ENCODE assay signal across 8 mouse cellular contexts in genomic region chr7:4792278-4793212, GRCm38 (mm10). TPM values are rescaled to one million over a fixed set of nuclear protein-coding genes. Genes with fewer than 3 reads are reported as not detected.
DNase-seq lines count a peak whose midpoint lies in the region; ATAC-seq and TF ChIP-seq lines count a peak whose summit lies in the region.

TSS of gene Rpl28 (plus strand) at chr7:4792874.

- peak; percentile 90 for ATAC-seq in Patski
- peak; percentile 90 for ATAC-seq in hindbrain, embryonic 14.5 days (ENCODE audit: low FRiP score)

- H3K9me3 ChIP-seq in hindbrain, embryonic 14.5 days (ENCODE audit: control insufficient read depth, low read length): no peaks in the 10 kb centered on the region

- H3K27ac ChIP-seq in hindbrain, embryonic 14.5 days: peak within 1 kb of the TSS; percentile 92

- in situ Hi-C loops in Patski (cut with MboI; ENCODE audit: low pct_unique_long_range_greater_than_20kb): loop anchor here (10.0 kb wide), 1 partner anchor 58 kb away; no protein-coding TSS in a partner anchor

- H3K4me1 ChIP-seq in hindbrain, embryonic 14.5 days (replicated peaks; ENCODE audit: control insufficient read depth, insufficient read depth, low read length): peaks cover 16% of the 10 kb centered on the region

- H3K9ac ChIP-seq in hindbrain, embryonic 14.5 days: peak within 1 kb of the TSS; percentile 96

- H3K27me3 ChIP-seq in Patski: no peaks in the 10 kb centered on the region
- 0 out of 2 replicates have a peak, but pooled peaks cover 8% of the 10 kb centered on the region for H3K27me3 ChIP-seq in hindbrain, embryonic 14.5 days (ENCODE audit: control insufficient read depth, insufficient read depth, low read length)

- peak; percentile 85 for DNase-seq in Patski (ENCODE audit: low read depth, low spot score)
- peak; percentile 95 to 96 for DNase-seq in cerebellum, postnatal 14 days
- peak; percentile 88 to 92 for DNase-seq in frontal cortex, postnatal 25 days (ENCODE audit: low spot score in 2 of 2)
- peak; percentile 96 for DNase-seq in hindbrain, embryonic 14.5 days (ENCODE audit: low spot score)
- peak; percentile 94 to 95 for DNase-seq in layer of hippocampus, postnatal 36 days
- DNase-seq in lung, postnatal 36 days: peak; percentile 97
- DNase-seq in retina, postnatal 1 day: peak; percentile 98
- peak; percentile 84 to 94 for DNase-seq in urinary bladder, adult 18-20 months (ENCODE audit: low spot score in 2 of 2)

- peak within 1 kb of the TSS; percentile 90 for H3K4me3 ChIP-seq in hindbrain, embryonic 14.5 days (replicated peaks; ENCODE audit: low read length)

- no peak for TF ChIP-seq CTCF in Patski (IDR thresholded peaks at IDR 0.05)

- peaks cover 38% of the 10 kb centered on the region for H3K36me3 ChIP-seq in hindbrain, embryonic 14.5 days (replicated peaks; ENCODE audit: control insufficient read depth, insufficient read depth)

- peak within 1 kb of the TSS; percentile 76 for H3K4me2 ChIP-seq in hindbrain, embryonic 14.5 days (replicated peaks)

- CTCF ChIA-PET in Patski (lab: Charles Lee): interaction anchor here (0.9 kb wide), 1 partner anchor 168 kb away, joined by 3 read pairs; no protein-coding TSS in a partner anchor

- WGBS in hindbrain, embryonic 14.5 days: 1% methylated on average over 54 of the region's 54 CpGs

- POLR2A ChIA-PET in Patski (lab: Charles Lee): interaction anchor here (0.6 to 1.3 kb wide), 5 partner anchors 15 to 222 kb away, joined by 3 to 5 read pairs (median 3); partner anchors contain the start of genes Fiz1, Gm44973 and Kmt5c

RNA-seq across cellular contexts. Expression of gene Rpl28, which starts in this region (rescaled TPM):
- polyA plus RNA-seq in Patski (2021): 230 TPM
- polyA plus RNA-seq in hindbrain, embryonic 14.5 days (2014; fragmentation: Nextera tagmentation; extraction: Ambion mirVana): 175 and 192 TPM in 2 replicates
- total RNA-seq in layer of hippocampus, postnatal 36 days (2021): 100 to 1,000 TPM; 454 to 487 TPM

Comparison
In these comparisons a context has a peak if more than half of its experiments do, and no peak if none do; other contexts are left out.
1. Peak in every context shown above with its lines: DNase-seq, ATAC-seq, H3K4me3 ChIP-seq and H3K27ac ChIP-seq.